Mouse (Mus musculus) c-Kit-negative CD71-positive TER-119-positive erythroid progenitor cells, embryonic 14.5 days (primary cell): Measurements from ENCODE around the gene Olfr1330.
"Not testable (repeated sequence)": the region's sequence is repeated elsewhere in the genome, so short reads cannot be mapped to it uniquely, and the experiment has no call there.

Experiments used
- DNase-seq: peaks from one replicate; pipeline ENCODE4 v3.0.0-alpha.2; 2013; ENCODE audit warnings: low read depth, low spot score

Gene Olfr1330

GRCm38 (mm10) chr4:118888297-118888696 is at the start of gene Olfr1330:
Gene Olfr1330, plus strand, starts transcription at chr4:118888597.
- DNase-seq: no peak

GRCm38 (mm10) chr4:118861791-118862190 is 26.6 kb upstream of the Olfr1330 start:
- no peak for DNase-seq

- no peak for DNase-seq
Observed at GRCm38 (mm10) chr4:118862704-118863103, 25.7 kb upstream of the Olfr1330 start.

- no peak for DNase-seq
Observed at GRCm38 (mm10) chr4:118864349-118864748, 24.0 kb upstream of the Olfr1330 start, which contains the start of gene Olfr1331. Gene Olfr1331, plus strand, starts transcription at chr4:118864649.

- no peak for DNase-seq
Observed at GRCm38 (mm10) chr4:118867566-118867965, 20.8 kb upstream of the Olfr1330 start.

- no peak for DNase-seq
Observed at GRCm38 (mm10) chr4:118901981-118902380, 13.6 kb downstream of the Olfr1330 start.

GRCm38 (mm10) chr4:118917365-118917764 is 29.0 kb downstream of the Olfr1330 start, which contains the start of gene Olfr1329:
Gene Olfr1329, minus strand, starts transcription at chr4:118917465.
- DNase-seq: not testable (repeated sequence)

- DNase-seq: not testable (repeated sequence)
Observed at GRCm38 (mm10) chr4:118931326-118931725, 42.9 kb downstream of the Olfr1330 start.

- no peak for DNase-seq
Observed at GRCm38 (mm10) chr4:118938512-118938911, 50.1 kb downstream of the Olfr1330 start, which contains the start of gene Olfr1328. Gene Olfr1328, minus strand, starts transcription at chr4:118938612.
